Mouse (Mus musculus) spleen, adult 2 months (tissue): ENCODE data around the gene Cox19.

Experiments
- CTCF ChIP-seq: fragments of 200-500 bp; IDR thresholded peaks from 2 replicates; pipeline ENCODE4 v1.5.1; 2011; ENCODE audit warnings: mild to moderate bottlenecking, inconsistent platforms; ENCODE audit not compliant: insufficient read depth, insufficient read length, insufficient replicate concordance; ENCODE audit errors: extremely low read depth
- POLR2A ChIP-seq: fragments of 200-500 bp; IDR thresholded peaks from 2 replicates; pipeline ENCODE4 v1.6.1; 2011; ENCODE audit warnings: low read depth, low read length, inconsistent platforms

GRCm38 (mm10) chr5:139370336-139370735, 19.1 kb upstream of the Cox19 start:
- TF ChIP-seq CTCF (no peak), POLR2A (no peak)
